Mouse (Mus musculus) hindbrain, embryonic 16.5 days (tissue): ENCODE data around the gene Mrap2. TPM values are rescaled to one million over a fixed set of nuclear protein-coding genes. Genes with fewer than 3 reads are reported as not detected.
"Not testable (repeated sequence)": the region's sequence is repeated elsewhere in the genome, so short reads cannot be mapped to it uniquely, and the experiment has no call there.

Experiments
- ATAC-seq: fragments of 200-750 bp; cut with Nextera tagmentation; 2 replicates; pipeline ENCODE4 v1.8.0; 2017; ENCODE audit warnings: moderate TSS enrichment, moderate library complexity
- H3K27ac ChIP-seq: fragments of 300-500 bp; sonication (generic); 2 replicates; pipeline ENCODE4 v1.5.1; 2014; ENCODE audit warnings: low read depth, mild to moderate bottlenecking, control low read depth, low read length, moderate library complexity
- H3K27me3 ChIP-seq: fragments of 300-500 bp; sonication (generic); replicated peaks from 2 replicates; pipeline ENCODE4 v1.6.1; 2014; ENCODE audit warnings: low read length; ENCODE audit not compliant: control insufficient read depth, insufficient read depth
- H3K36me3 ChIP-seq: fragments of 300-500 bp; sonication (generic); 2 replicates; pipeline ENCODE4 v1.6.1; 2014; ENCODE audit warnings: mild to moderate bottlenecking, low read length, moderate library complexity, mixed read lengths; ENCODE audit not compliant: control insufficient read depth, insufficient read depth
- H3K4me1 ChIP-seq: fragments of 300-500 bp; sonication (generic); 2 replicates; pipeline ENCODE4 v1.6.1; 2014; ENCODE audit warnings: low read depth, low read length; ENCODE audit not compliant: control insufficient read depth, insufficient read depth
- H3K4me2 ChIP-seq: fragments of 300-500 bp; sonication (generic); 2 replicates; pipeline ENCODE4 v1.6.1; 2014; ENCODE audit warnings: mild to moderate bottlenecking, low read length, control low read depth, moderate library complexity
- H3K4me3 ChIP-seq: fragments of 300-500 bp; sonication (generic); 2 replicates; pipeline ENCODE4 v1.5.1; 2014; ENCODE audit warnings: mild to moderate bottlenecking, low read length, control low read depth, moderate library complexity
- H3K9ac ChIP-seq: fragments of 300-500 bp; sonication (generic); 2 replicates; pipeline ENCODE4 v1.6.1; 2014; ENCODE audit warnings: low read depth, mild to moderate bottlenecking, control low read depth, low read length, moderate library complexity
- H3K9me3 ChIP-seq: fragments of 300-500 bp; sonication (generic); 2 replicates; pipeline ENCODE4 v1.6.1; 2014; ENCODE audit warnings: mild to moderate bottlenecking, low read length, moderate library complexity; ENCODE audit not compliant: control insufficient read depth
- whole genome bisulfite sequencing: fragments of 180-500 bp; shearing (Covaris S2); extraction: QIAGEN DNeasy Blood & Tissue Kit; methylation state at CpG from one replicate; pipeline ENCODE4 v1.1.7; 2014; 5-methylcytosine and 5-hydroxymethylcytosine counted together
- polyA plus RNA-seq: library from polyadenylated mRNA; unstranded; fragments of >200 nt; fragmentation: Nextera tagmentation; extraction: Ambion mirVana; gene quantifications from 2 replicates; pipeline ENCODE4 v1.2.1, GENCODE M21; 2015

Gene Mrap2
- polyA plus RNA-seq = 5.1 and 6.7 TPM in 2 replicates

- no peaks in the 10 kb centered on the region for H3K9me3 ChIP-seq
- peak; percentile 95 for ATAC-seq
- peaks cover 7% of the 10 kb centered on the region; the same call in 1 of the 2 replicates for H3K4me1 ChIP-seq
- WGBS = 3% methylated on average over 29 of the region's 29 CpGs
- H3K36me3 ChIP-seq = no peaks in the 10 kb centered on the region
- peak within 1 kb of the TSS; percentile 88 for H3K4me2 ChIP-seq
- peak within 1 kb of the TSS; percentile 48 for H3K4me3 ChIP-seq
- H3K27me3 ChIP-seq = peaks cover 9% of the 10 kb centered on the region
- H3K27ac ChIP-seq = 0 out of 2 replicates have a peak within 1 kb of the TSS, but pooled peaks have one; percentile 34
- peak within 1 kb of the TSS; percentile 60 for H3K9ac ChIP-seq
Measured at GRCm38 (mm10) chr9:87144106-87144505, at the start of gene Mrap2. Gene Mrap2 (plus strand): TSS chr9:87144306.

GRCm38 (mm10) chr9:87097989-87098388 is 46.1 kb upstream of the Mrap2 start:
- Histone ChIP-seq H3K27me3 (no peaks in the 10 kb centered on the region), H3K4me1 (no peaks in the 10 kb centered on the region), H3K27ac (no peak overlapping the region), H3K9me3 (no peaks in the 10 kb centered on the region), H3K36me3 (no peaks in the 10 kb centered on the region), H3K4me2 (no peak overlapping the region), H3K4me3 (no peak overlapping the region), H3K9ac (no peak overlapping the region)
- ATAC-seq = no peak
- whole genome bisulfite sequencing = 63% methylated on average over 2 of the region's 2 CpGs

GRCm38 (mm10) chr9:87115019-87115418 is 29.1 kb upstream of the Mrap2 start:
- H3K4me1 ChIP-seq = peaks cover 12% of the 10 kb centered on the region
- peak overlapping the region; percentile 83 for H3K27ac ChIP-seq
- H3K4me2 ChIP-seq = peak overlapping the region; percentile 37
- no peaks in the 10 kb centered on the region for H3K36me3 ChIP-seq
- no peak overlapping the region for H3K4me3 ChIP-seq
- H3K9me3 ChIP-seq = no peaks in the 10 kb centered on the region
- 59% methylated on average over 5 of the region's 5 CpGs for WGBS
- no peaks in the 10 kb centered on the region for H3K27me3 ChIP-seq
- H3K9ac ChIP-seq = peak overlapping the region; percentile 28; the same call in 1 of the 2 replicates
- ATAC-seq = peak; percentile 40; the same call in 1 of the 2 replicates

- Histone ChIP-seq H3K9ac (peak overlapping the region; percentile 28; the same call in 1 of the 2 replicates), H3K27me3 (no peaks in the 10 kb centered on the region), H3K9me3 (no peaks in the 10 kb centered on the region), H3K36me3 (no peaks in the 10 kb centered on the region), H3K27ac (peak overlapping the region; percentile 83), H3K4me3 (no peak overlapping the region), H3K4me1 (peaks cover 12% of the 10 kb centered on the region), H3K4me2 (peak overlapping the region; percentile 37)
- ATAC-seq = peak; percentile 90
- WGBS = 12% methylated on average over 6 of the region's 6 CpGs
Measured at GRCm38 (mm10) chr9:87115456-87115931, 28.6 kb upstream of the Mrap2 start.

GRCm38 (mm10) chr9:87115978-87116377 is 28.1 kb upstream of the Mrap2 start:
- peaks cover 12% of the 10 kb centered on the region for H3K4me1 ChIP-seq
- no peaks in the 10 kb centered on the region for H3K27me3 ChIP-seq
- H3K27ac ChIP-seq = peak overlapping the region; percentile 83
- no peaks in the 10 kb centered on the region for H3K9me3 ChIP-seq
- H3K9ac ChIP-seq = no peak overlapping the region
- no peak; the same call in none of the 2 replicates for ATAC-seq
- no peak overlapping the region for H3K4me2 ChIP-seq
- H3K36me3 ChIP-seq = no peaks in the 10 kb centered on the region
- no peak overlapping the region for H3K4me3 ChIP-seq
- WGBS = 65% methylated on average over 1 of the region's 1 CpGs

GRCm38 (mm10) chr9:87118996-87119395 is 25.1 kb upstream of the Mrap2 start:
- Histone ChIP-seq H3K4me1 (peaks cover 13% of the 10 kb centered on the region), H3K9ac (no peak overlapping the region), H3K4me2 (no peak overlapping the region), H3K27me3 (no peaks in the 10 kb centered on the region), H3K27ac (no peak overlapping the region), H3K36me3 (no peaks in the 10 kb centered on the region), H3K4me3 (no peak overlapping the region), H3K9me3 (no peaks in the 10 kb centered on the region)
- WGBS = 53% methylated on average over 3 of the region's 3 CpGs
- ATAC-seq = no peak

- 0 out of 2 replicates have a peak, but pooled peaks cover 2% of the 10 kb centered on the region for H3K4me1 ChIP-seq
- no peaks in the 10 kb centered on the region for H3K9me3 ChIP-seq
- peak; percentile 49; the same call in 1 of the 2 replicates for ATAC-seq
- no peak overlapping the region for H3K4me3 ChIP-seq
- no peak overlapping the region for H3K9ac ChIP-seq
- no peaks in the 10 kb centered on the region for H3K27me3 ChIP-seq
- WGBS = 55% methylated on average over 9 of the region's 9 CpGs
- no peak overlapping the region for H3K4me2 ChIP-seq
- H3K36me3 ChIP-seq = no peaks in the 10 kb centered on the region
- H3K27ac ChIP-seq = no peak overlapping the region
Measured at GRCm38 (mm10) chr9:87121956-87122493, 22.1 kb upstream of the Mrap2 start.

GRCm38 (mm10) chr9:87127046-87127445 is 17.1 kb upstream of the Mrap2 start:
- H3K27ac ChIP-seq, H3K9ac ChIP-seq, H3K36me3 ChIP-seq, H3K27me3 ChIP-seq, H3K4me3 ChIP-seq, ATAC-seq, H3K9me3 ChIP-seq, H3K4me2 ChIP-seq, H3K4me1 ChIP-seq: not testable (repeated sequence)
- WGBS = 82% methylated on average over 4 of the region's 6 CpGs

- Histone ChIP-seq H3K36me3 (no peaks in the 10 kb centered on the region), H3K27me3 (no peaks in the 10 kb centered on the region), H3K9ac (no peak overlapping the region), H3K27ac (no peak overlapping the region), H3K4me1 (no peaks in the 10 kb centered on the region), H3K4me3 (no peak overlapping the region), H3K9me3 (no peaks in the 10 kb centered on the region), H3K4me2 (no peak overlapping the region)
- ATAC-seq = peak; percentile 70
- WGBS = 57% methylated on average over 14 of the region's 14 CpGs
Measured at GRCm38 (mm10) chr9:87135765-87136558, 8.1 kb upstream of the Mrap2 start.
